ENCODE assay signal across 9 mouse cellular contexts in the genomic region with DNA sequence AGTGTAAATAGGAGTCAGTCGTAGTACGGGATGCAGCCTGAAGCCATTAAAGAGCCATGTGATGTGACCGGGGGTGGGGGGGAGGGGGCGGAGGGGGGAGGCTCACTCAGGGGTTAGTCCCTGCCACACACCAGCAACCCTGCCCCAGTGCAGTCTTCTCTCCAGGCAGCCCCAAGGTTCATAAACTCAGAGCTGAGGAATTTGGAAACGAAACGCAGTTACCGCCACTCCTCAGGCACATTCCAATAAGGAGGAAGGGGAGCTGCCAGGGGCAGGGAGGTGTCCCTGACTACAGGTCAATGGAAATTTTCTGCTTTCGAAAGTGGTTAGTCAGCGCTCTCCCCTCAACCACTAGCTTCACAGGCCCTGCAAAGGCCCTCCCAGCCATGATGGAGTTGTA.
A peak's percentile ranks its signal among the peaks of the same experiment; 100 is the strongest.
DNase-seq lines count a peak whose midpoint lies in the region; ATAC-seq and TF ChIP-seq lines count a peak whose summit lies in the region.
"Had no signal": no experiment of that assay in that cellular context is flagged by ENCODE, and none has a peak within 500 bp of the region (broad histone marks: within the 10 kb centered on the region; RNA-seq: fewer than 3 reads in every experiment).

No protein-coding gene starts in this region.

- no peaks in the 10 kb centered on the region for H3K4me1 ChIP-seq in embryonic facial prominence, embryonic 11.5 days (ENCODE audit: control insufficient read depth, insufficient read depth, low read length)

- 30% methylated on average over 8 of the region's 9 CpGs for WGBS in embryonic facial prominence, embryonic 11.5 days

- no peak for TF ChIP-seq CTCF in gastrocnemius, adult 2 months (IDR thresholded peaks at IDR 0.05)

- H3K4me3 ChIP-seq in gastrocnemius, adult 2 months, result no peak overlapping the region
- H3K4me3 ChIP-seq in embryonic facial prominence, embryonic 11.5 days (ENCODE audit: low read depth, low read length), result no peak overlapping the region

- peak; percentile 73 for ATAC-seq in embryonic facial prominence, embryonic 11.5 days (replicated peaks; ENCODE audit: insufficient number of reproducible peaks, low FRiP score, low TSS enrichment, low read depth)
- ATAC-seq: liver, postnatal 0 days had no signal

- intact Hi-C loops in gastrocnemius, adult 2 months (cut with DNase I), result no loop called here

- DNase-seq in gastrocnemius, adult 2 months, result peak; percentile 62
- no peak for DNase-seq in gastrocnemius, postnatal 10 days
- DNase-seq in ES-CJ7 (ENCODE audit: low read depth, low spot score), result peak; percentile 9
- DNase-seq in embryonic facial prominence, embryonic 11.5 days (ENCODE audit: low spot score), result peak; percentile 61
- peak; percentile 54 for DNase-seq in kidney, postnatal 10 days
- DNase-seq in layer of hippocampus, postnatal 10 days (ENCODE audit: low spot score in 2 of 2), result no peak
- no peak for DNase-seq in spleen, postnatal 10 days (ENCODE audit: low spot score in 2 of 2)
- DNase-seq in cerebellum, adult 18-20 months, result no peak
- DNase-seq: liver, postnatal 0 days had no signal

- H3K9me3 ChIP-seq in embryonic facial prominence, embryonic 11.5 days (replicated peaks; ENCODE audit: control insufficient read depth, low read length), result no peaks in the 10 kb centered on the region

- no peaks in the 10 kb centered on the region for H3K27me3 ChIP-seq in embryonic facial prominence, embryonic 11.5 days (ENCODE audit: control insufficient read depth, insufficient read depth, low read length)

- H3K36me3 ChIP-seq in embryonic facial prominence, embryonic 11.5 days (replicated peaks; ENCODE audit: control insufficient read depth, insufficient read depth, low read depth, low read length), result no peaks in the 10 kb centered on the region

- H3K9ac ChIP-seq in embryonic facial prominence, embryonic 11.5 days (replicated peaks; ENCODE audit: low read length), result no peak overlapping the region
- H3K9ac ChIP-seq: liver, postnatal 0 days had no signal

- no peak overlapping the region for H3K4me2 ChIP-seq in embryonic facial prominence, embryonic 11.5 days (ENCODE audit: low read depth, low read length)

- peak overlapping the region; percentile 77 for H3K27ac ChIP-seq in gastrocnemius, adult 2 months
- H3K27ac ChIP-seq in embryonic facial prominence, embryonic 11.5 days (replicated peaks; ENCODE audit: low read depth, low read length), result peak overlapping the region; percentile 48; the same call in 1 of the 2 replicates

Comparison
In these comparisons a context has a peak if more than half of its experiments do, and no peak if none do; other contexts are left out.
1. DNase-seq: peak in gastrocnemius, adult 2 months (single experiment), ES-CJ7 (single experiment), embryonic facial prominence, embryonic 11.5 days (single experiment) and kidney, postnatal 10 days (single experiment); none in gastrocnemius, postnatal 10 days (single experiment), layer of hippocampus, postnatal 10 days (0 of 2), spleen, postnatal 10 days (0 of 2) and cerebellum, adult 18-20 months (0 of 2).